Mouse (Mus musculus): ENCODE measurements at regions not wholly inside any gene's neighbourhood (a gene's known extent, or its start where the extent isn't known, plus 50 kb on each side); places are given as distances from the start of the nearest gene placed in this dataset.

DNA sequence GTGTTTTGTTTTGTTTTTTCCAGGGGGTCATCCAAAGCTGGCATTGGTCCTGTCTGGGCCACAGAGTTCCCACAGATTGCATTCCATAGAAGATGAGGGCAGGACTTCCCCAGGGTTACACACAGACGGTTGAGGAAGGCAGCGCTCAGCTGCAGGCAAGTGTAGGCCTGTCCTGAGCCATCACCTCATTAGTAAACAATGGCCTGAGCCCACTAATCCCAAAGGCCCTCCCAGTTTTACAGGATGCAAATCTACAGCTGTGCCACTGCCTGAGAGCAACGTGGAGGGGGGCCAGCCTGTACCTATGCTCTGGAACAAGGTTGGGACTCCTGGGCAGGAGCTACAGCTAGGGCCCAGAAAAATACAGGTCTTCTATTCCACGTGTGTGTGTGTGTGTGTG is 55.7 kb upstream of the Tle3 start:
- in situ Hi-C loops (cut with MboI, MseI), result no loop called here

DNA sequence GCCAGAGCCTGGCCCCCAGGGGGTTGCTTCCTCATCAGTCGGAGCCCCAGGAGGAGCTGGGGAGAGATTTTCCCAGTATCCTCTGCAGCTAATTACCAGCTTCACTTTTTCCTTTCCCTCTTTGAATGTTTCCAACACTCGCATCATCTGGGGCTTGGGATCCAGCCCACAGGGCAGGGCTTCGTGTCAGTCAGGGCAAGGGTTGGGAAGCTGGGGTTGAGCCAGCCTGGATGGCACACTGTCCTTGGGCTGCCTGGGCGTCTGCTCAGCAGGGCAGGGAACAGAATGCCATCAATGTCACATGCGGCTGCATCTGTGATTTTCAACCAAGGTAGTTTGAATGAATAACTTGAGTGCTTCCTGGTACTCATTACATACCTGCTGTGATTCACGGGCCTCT is 52.4 kb upstream of the Tle3 start:
- in situ Hi-C loops (cut with MboI, MseI), result no loop called here

DNA sequence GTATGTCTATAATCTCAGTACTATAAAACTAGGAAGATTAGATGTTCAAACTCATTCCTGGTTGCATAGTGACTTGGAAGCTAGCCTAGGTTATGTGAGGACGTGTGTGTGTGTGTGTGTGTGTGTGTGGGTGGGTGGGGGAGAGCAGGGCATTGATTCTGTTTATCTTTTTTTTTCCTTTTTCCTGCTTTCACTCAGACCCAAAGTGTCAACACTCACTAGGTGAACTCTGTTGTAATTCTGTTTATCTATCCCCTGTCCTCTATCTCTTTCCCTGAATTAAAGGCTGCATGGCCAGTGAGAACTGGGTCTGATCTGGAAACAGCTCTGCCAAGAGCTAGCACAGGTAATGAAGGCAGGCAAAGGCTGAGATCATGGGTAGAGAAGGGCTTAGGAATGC is 50.9 kb upstream of the Tle3 start:
- in situ Hi-C loops (cut with MboI, MseI), result no loop called here

DNA sequence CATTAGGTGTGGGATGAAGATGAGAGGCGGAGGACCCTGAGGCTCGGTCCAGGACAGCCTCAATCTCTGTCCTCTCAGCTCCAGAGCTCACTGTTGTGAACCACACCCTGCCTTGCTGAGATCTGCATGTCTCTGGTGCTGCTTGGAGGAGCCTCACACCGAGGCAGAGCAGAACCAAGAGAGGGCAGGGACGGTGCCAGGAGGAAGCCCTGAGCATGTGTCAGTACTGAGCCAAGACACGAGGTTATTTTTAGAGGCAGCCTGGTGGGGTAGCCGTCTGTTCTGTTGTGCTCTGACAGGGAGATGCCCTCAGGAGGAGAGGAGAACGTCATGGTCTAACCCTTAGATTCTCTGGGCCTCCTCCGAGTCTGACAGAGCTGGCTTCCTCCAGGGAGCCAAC is 50.3 kb upstream of the Tle3 start:
- in situ Hi-C loops (cut with MboI, MseI), result no loop called here

DNA sequence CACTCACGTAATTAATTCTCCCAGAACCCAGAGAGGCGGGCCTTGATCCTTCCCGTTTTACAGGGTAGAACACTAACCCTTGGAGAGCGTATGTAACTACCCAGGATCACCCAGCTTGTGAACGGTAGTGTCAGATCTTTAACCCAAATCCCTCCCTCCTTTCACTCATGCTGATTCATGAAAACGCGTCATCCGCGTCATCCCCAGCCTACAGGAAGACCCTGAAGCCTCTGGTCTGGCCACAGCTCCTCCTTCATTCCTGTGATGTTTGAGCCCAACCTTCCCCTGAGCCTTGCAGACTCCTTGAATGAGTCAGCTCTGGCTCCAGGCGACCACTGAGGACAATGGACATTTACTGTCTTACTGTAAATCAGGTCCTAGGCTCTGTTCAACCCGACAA is 49.8 kb upstream of the Tle3 start:
- in situ Hi-C loops (cut with MboI, MseI), result no loop called here
